Mouse (Mus musculus) forebrain, embryonic 16.5 days (tissue): Measurements from ENCODE around the gene Aktip. TPM values are rescaled to one million over a fixed set of nuclear protein-coding genes. Genes with fewer than 3 reads are reported as not detected.

Experiments
- ATAC-seq: fragments of 200-750 bp; cut with Nextera tagmentation; 2 replicates; pipeline ENCODE4 v1.8.0; 2017; ENCODE audit warnings: mild to moderate bottlenecking, moderate library complexity
- H3K27ac ChIP-seq: fragments of 300-500 bp; sonication (generic); 2 replicates; pipeline ENCODE4 v1.5.1; 2014; ENCODE audit warnings: low read length, control low read depth
- H3K27me3 ChIP-seq: fragments of 300-500 bp; sonication (generic); replicated peaks from 2 replicates; pipeline ENCODE4 v1.6.1; 2014; ENCODE audit warnings: low read length; ENCODE audit not compliant: control insufficient read depth, insufficient read depth
- H3K36me3 ChIP-seq: fragments of 300-500 bp; sonication (generic); 2 replicates; pipeline ENCODE4 v1.6.1; 2014; ENCODE audit not compliant: control insufficient read depth, insufficient read depth
- H3K4me1 ChIP-seq: fragments of 300-500 bp; sonication (generic); replicated peaks from 2 replicates; pipeline ENCODE4 v1.6.1; 2014; ENCODE audit warnings: low read length; ENCODE audit not compliant: control insufficient read depth, insufficient read depth
- H3K4me2 ChIP-seq: fragments of 300-500 bp; sonication (generic); 2 replicates; pipeline ENCODE4 v1.6.1; 2014; ENCODE audit warnings: mild to moderate bottlenecking, low read length, control low read depth
- H3K4me3 ChIP-seq: fragments of 300-500 bp; sonication (generic); replicated peaks from 2 replicates; pipeline ENCODE4 v1.5.1; 2014; ENCODE audit warnings: mild to moderate bottlenecking, low read length, control low read depth
- H3K9ac ChIP-seq: fragments of 300-500 bp; sonication (generic); replicated peaks from 2 replicates; pipeline ENCODE4 v1.6.1; 2014; ENCODE audit warnings: low read depth, low read length, control low read depth
- H3K9me3 ChIP-seq: fragments of 300-500 bp; sonication (generic); 2 replicates; pipeline ENCODE4 v1.6.1; 2016; ENCODE audit warnings: low read length; ENCODE audit not compliant: control insufficient read depth
- WGBS: fragments of 180-500 bp; shearing (Covaris S2); extraction: QIAGEN DNeasy Blood & Tissue Kit; methylation state at CpG from one replicate; pipeline ENCODE4 v1.1.7; 2014; 5-methylcytosine and 5-hydroxymethylcytosine counted together
- polyA plus RNA-seq: library from polyadenylated mRNA; unstranded; fragments of >200 nt; fragmentation: Nextera tagmentation; extraction: Ambion mirVana; gene quantifications from 2 replicates; pipeline ENCODE4 v1.2.1, GENCODE M21; 2015

Gene Aktip
- polyA plus RNA-seq, 1 experiment from 2014 or later: 148 TPM

- no peak overlapping the region for H3K9ac ChIP-seq
- H3K4me3 ChIP-seq: no peak overlapping the region
- WGBS: 73% methylated on average over 3 of the region's 3 CpGs
- H3K4me1 ChIP-seq: no peaks in the 10 kb centered on the region
- no peaks in the 10 kb centered on the region for H3K9me3 ChIP-seq
- H3K36me3 ChIP-seq: peaks cover 30% of the 10 kb centered on the region
- H3K4me2 ChIP-seq: no peak overlapping the region
- no peaks in the 10 kb centered on the region for H3K27me3 ChIP-seq
- ATAC-seq: no peak
- H3K27ac ChIP-seq: no peak overlapping the region
Observed at GRCm38 (mm10) chr8:91118131-91118530, 81.6 kb downstream of the Aktip start.

GRCm38 (mm10) chr8:91117537-91117936, 82.2 kb downstream of the Aktip start:
- peaks cover 25% of the 10 kb centered on the region for H3K36me3 ChIP-seq
- WGBS: 93% methylated on average over 4 of the region's 4 CpGs
- no peak overlapping the region for H3K4me2 ChIP-seq
- ATAC-seq: no peak
- no peaks in the 10 kb centered on the region for H3K27me3 ChIP-seq
- no peak overlapping the region for H3K27ac ChIP-seq
- H3K9me3 ChIP-seq: no peaks in the 10 kb centered on the region
- H3K9ac ChIP-seq: no peak overlapping the region
- no peak overlapping the region for H3K4me3 ChIP-seq
- H3K4me1 ChIP-seq: no peaks in the 10 kb centered on the region

DNA sequence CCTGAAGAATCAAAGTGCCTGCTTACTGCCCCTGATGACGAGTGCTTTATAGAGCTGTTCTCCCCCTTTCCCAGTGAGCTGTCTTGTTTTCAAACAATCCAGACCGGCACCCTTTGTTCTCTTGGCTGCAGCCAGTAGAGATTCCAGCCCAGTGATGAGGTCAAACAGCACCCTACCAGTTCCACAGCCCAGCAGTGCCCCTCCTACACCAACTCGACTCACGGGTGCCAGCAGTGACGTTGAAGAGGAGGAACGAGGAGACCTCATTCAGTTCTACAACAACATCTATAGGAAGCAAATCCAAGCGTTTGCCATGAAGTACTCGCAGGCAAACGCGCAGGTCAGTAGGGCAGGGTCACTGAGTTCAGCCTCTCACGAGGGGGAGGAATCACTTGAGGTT, 84.9 kb downstream of the Aktip start:
- Histone ChIP-seq H3K27me3 (no peaks in the 10 kb centered on the region), H3K4me3 (no peak overlapping the region), H3K9ac (no peak overlapping the region), H3K4me2 (no peak overlapping the region), H3K4me1 (no peaks in the 10 kb centered on the region), H3K9me3 (no peaks in the 10 kb centered on the region), H3K36me3 (peaks cover 24% of the 10 kb centered on the region), H3K27ac (no peak overlapping the region)
- ATAC-seq: no peak
- 79% methylated on average over 11 of the region's 11 CpGs for WGBS

- no peak for ATAC-seq
- Histone ChIP-seq H3K4me1 (no peaks in the 10 kb centered on the region), H3K27me3 (no peaks in the 10 kb centered on the region), H3K27ac (no peak overlapping the region), H3K9me3 (no peaks in the 10 kb centered on the region), H3K4me3 (no peak overlapping the region), H3K36me3 (peaks cover 24% of the 10 kb centered on the region), H3K9ac (no peak overlapping the region), H3K4me2 (no peak overlapping the region)
- 94% methylated on average over 5 of the region's 5 CpGs for WGBS
Observed at GRCm38 (mm10) chr8:91114428-91114827, 85.3 kb downstream of the Aktip start.

DNA sequence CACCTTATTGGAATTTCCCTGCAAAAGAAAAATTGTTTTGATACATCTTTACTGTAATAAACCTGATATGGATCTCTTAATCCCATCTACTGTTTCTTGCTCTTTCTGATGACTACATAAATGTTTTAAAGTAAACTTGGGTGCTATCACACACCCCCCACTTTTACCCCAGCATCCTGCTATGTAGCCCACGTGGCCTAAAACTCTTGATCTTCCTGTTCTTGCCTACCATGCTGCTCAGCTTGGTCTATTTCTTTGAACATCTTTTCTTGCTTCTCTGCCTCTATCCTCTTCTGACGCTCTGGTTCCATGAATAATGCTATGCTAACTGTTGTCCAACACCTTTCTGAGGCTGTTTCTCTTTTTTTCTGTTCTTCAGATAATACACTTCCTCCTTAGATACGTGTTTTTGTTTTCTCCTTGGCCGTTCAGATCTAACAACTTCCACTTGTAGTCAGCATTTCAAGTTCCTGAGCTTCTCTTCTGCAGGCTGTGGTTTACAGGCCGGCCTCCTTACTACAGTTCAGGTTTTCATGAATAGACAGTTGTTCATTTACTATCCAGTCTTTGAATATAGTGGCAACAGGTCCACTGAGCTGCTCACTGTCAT, 87.8 kb downstream of the Aktip start:
- Histone ChIP-seq H3K4me2 (no peak overlapping the region), H3K4me1 (no peaks in the 10 kb centered on the region), H3K27ac (no peak overlapping the region), H3K36me3 (peaks cover 17% of the 10 kb centered on the region), H3K9me3 (no peaks in the 10 kb centered on the region), H3K4me3 (no peak overlapping the region), H3K9ac (no peak overlapping the region), H3K27me3 (no peaks in the 10 kb centered on the region)
- WGBS: 92% methylated on average over 5 of the region's 5 CpGs
- no peak for ATAC-seq

DNA sequence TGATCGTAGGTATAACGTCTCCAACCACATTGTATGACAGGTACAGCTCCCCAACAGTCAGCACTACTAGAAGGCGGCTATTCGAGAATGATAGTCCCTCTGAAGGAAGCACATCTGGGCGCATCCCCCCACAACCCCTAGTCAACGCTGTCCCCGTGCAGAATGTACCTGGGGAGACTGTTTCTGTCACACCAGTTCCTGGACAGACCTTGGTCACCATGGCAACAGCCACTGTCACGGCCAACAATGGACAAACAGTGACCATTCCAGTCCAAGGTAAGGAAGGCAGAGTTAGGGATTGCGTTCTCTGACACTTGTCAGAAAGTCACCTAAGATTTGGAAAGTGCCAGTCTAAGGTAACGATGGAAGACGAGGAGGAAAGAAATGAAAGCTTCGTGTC, 93.5 kb downstream of the Aktip start:
- no peaks in the 10 kb centered on the region for H3K27me3 ChIP-seq

GRCm38 (mm10) chr8:91098106-91098505, 101.7 kb downstream of the Aktip start:
- H3K4me3 ChIP-seq: no peak overlapping the region
- H3K9me3 ChIP-seq: no peaks in the 10 kb centered on the region
- H3K27me3 ChIP-seq: no peaks in the 10 kb centered on the region
- ATAC-seq: no peak
- no peak overlapping the region for H3K4me2 ChIP-seq
- no peaks in the 10 kb centered on the region for H3K4me1 ChIP-seq
- H3K27ac ChIP-seq: no peak overlapping the region
- peaks cover 15% of the 10 kb centered on the region for H3K36me3 ChIP-seq
- H3K9ac ChIP-seq: no peak overlapping the region
- WGBS: 91% methylated on average over 6 of the region's 6 CpGs

More for the DNA sequence above, 93.5 kb downstream of the Aktip start:
- peaks cover 8% of the 10 kb centered on the region for H3K36me3 ChIP-seq
- H3K4me1 ChIP-seq: no peaks in the 10 kb centered on the region
- H3K4me2 ChIP-seq: no peak overlapping the region
- H3K27ac ChIP-seq: no peak overlapping the region
- WGBS: 91% methylated on average over 12 of the region's 12 CpGs
- no peak for ATAC-seq
- no peak overlapping the region for H3K4me3 ChIP-seq
- no peaks in the 10 kb centered on the region for H3K9me3 ChIP-seq
- H3K9ac ChIP-seq: no peak overlapping the region

GRCm38 (mm10) chr8:91094135-91094534, 105.6 kb downstream of the Aktip start:
- ATAC-seq: no peak
- Histone ChIP-seq H3K27ac (no peak overlapping the region), H3K4me3 (no peak overlapping the region), H3K27me3 (no peaks in the 10 kb centered on the region), H3K9ac (no peak overlapping the region), H3K4me1 (no peaks in the 10 kb centered on the region), H3K4me2 (no peak overlapping the region), H3K9me3 (no peaks in the 10 kb centered on the region), H3K36me3 (peaks cover 22% of the 10 kb centered on the region)
- WGBS: 93% methylated on average over 5 of the region's 5 CpGs

- Histone ChIP-seq H3K9ac (no peak overlapping the region), H3K4me2 (no peak overlapping the region), H3K4me3 (no peak overlapping the region), H3K4me1 (no peaks in the 10 kb centered on the region), H3K27ac (no peak overlapping the region), H3K27me3 (no peaks in the 10 kb centered on the region), H3K9me3 (no peaks in the 10 kb centered on the region), H3K36me3 (peaks cover 9% of the 10 kb centered on the region)
- no peak for ATAC-seq
- 91% methylated on average over 2 of the region's 2 CpGs for WGBS
Observed at GRCm38 (mm10) chr8:91089601-91090000, 110.2 kb downstream of the Aktip start.

DNA sequence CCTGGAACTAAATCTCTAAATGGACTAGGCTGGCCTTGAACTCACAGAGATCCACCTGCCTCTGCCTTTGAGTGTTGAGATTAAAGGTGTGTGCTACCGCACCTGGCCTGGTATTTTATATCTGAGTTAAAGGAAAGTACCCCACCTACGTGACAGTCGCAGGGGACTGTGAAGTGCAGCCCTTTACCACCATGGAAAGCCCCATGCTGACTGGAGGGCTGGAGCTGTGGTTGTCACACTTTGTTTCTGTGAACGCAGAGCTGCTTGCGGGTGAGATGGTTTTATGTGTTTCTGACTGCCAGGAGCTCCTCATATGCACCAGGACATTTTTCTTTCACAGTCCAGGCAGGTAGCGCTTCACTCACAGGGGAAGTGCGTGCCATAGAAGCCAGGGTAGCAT, 111.3 kb downstream of the Aktip start:
- Histone ChIP-seq H3K27me3 (no peaks in the 10 kb centered on the region), H3K4me3 (no peak overlapping the region), H3K9me3 (no peaks in the 10 kb centered on the region), H3K9ac (no peak overlapping the region), H3K4me1 (no peaks in the 10 kb centered on the region), H3K4me2 (no peak overlapping the region), H3K36me3 (peaks cover 9% of the 10 kb centered on the region), H3K27ac (no peak overlapping the region)
- 98% methylated on average over 7 of the region's 7 CpGs for WGBS
- ATAC-seq: no peak
